In genomic region chr17:75388402-75388801, GRCm38 (mm10) we compare ENCODE assay signal across 20 mouse cellular contexts.
"Had no signal": no experiment of that assay in that cellular context is flagged by ENCODE, and none has a peak within 500 bp of the region (broad histone marks: within the 10 kb centered on the region; RNA-seq: fewer than 3 reads in every experiment).

No protein-coding gene starts in this region.

- DNase-seq: kidney, adult 2 months; kidney, postnatal 10 days; left cerebral cortex, postnatal 4 days; liver, postnatal 0 days; right cerebral cortex, adult 18-20 months; right cerebral cortex, postnatal 14 days; right cerebral cortex, postnatal 4 days; thymus, adult 2 months; thymus, postnatal 14 days; thymus, postnatal 4 days had no signal

- H3K9me3 ChIP-seq: kidney, embryonic 15.5 days; limb, embryonic 12.5 days; limb, embryonic 15.5 days; midbrain, embryonic 12.5 days; midbrain, embryonic 15.5 days; neural tube, embryonic 13.5 days had no signal

- ATAC-seq: liver, postnatal 0 days; lung, postnatal 0 days; midbrain, embryonic 15.5 days had no signal

- H3K4me3 ChIP-seq: kidney, embryonic 15.5 days; limb, embryonic 12.5 days; limb, embryonic 15.5 days; midbrain, embryonic 12.5 days; midbrain, embryonic 15.5 days; neural tube, embryonic 13.5 days had no signal

- H3K27ac ChIP-seq: kidney, embryonic 15.5 days; limb, embryonic 12.5 days; limb, embryonic 15.5 days; liver, embryonic 14.5 days; macrophage; midbrain, embryonic 12.5 days; midbrain, embryonic 15.5 days; neural tube, embryonic 13.5 days; stomach, postnatal 0 days had no signal

- H3K27me3 ChIP-seq: kidney, embryonic 15.5 days; limb, embryonic 12.5 days; limb, embryonic 15.5 days; midbrain, embryonic 12.5 days; midbrain, embryonic 15.5 days; neural tube, embryonic 13.5 days had no signal

- H3K36me3 ChIP-seq: midbrain, embryonic 12.5 days; midbrain, embryonic 15.5 days; neural tube, embryonic 13.5 days had no signal

- H3K4me1 ChIP-seq: kidney, embryonic 15.5 days; limb, embryonic 12.5 days; limb, embryonic 15.5 days; midbrain, embryonic 12.5 days; midbrain, embryonic 15.5 days; neural tube, embryonic 13.5 days had no signal
